ENCODE assay signal across 7 mouse cellular contexts in the genomic region with DNA sequence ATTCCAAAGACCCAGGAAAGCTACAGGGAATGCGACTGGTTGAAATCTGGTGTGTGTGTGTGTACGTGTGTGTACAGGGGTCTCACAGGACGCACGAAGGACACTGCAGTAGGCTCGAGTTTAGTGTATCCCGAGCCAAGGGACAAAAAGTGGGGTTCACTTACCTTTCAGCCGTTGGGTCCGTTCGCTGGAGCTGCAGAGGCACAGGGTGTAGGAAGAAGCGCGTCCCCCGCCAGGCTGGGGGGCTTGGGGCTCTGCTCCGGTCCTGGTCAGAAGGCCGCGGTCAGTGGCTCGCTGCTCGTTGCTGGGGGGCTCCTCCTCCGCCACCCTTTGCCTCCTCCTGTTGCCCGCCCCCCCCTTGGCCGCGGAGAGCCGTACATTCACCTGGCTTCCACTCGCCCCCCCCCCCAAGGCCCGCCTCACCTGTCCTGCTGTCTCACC. TPM values are rescaled to one million over a fixed set of nuclear protein-coding genes. Genes with fewer than 3 reads are reported as not detected.
DNase-seq lines count a peak whose midpoint lies in the region; ATAC-seq and TF ChIP-seq lines count a peak whose summit lies in the region.

No protein-coding gene starts in this region.

- TF ChIP-seq CTCF in ES-Bruce4 (IDR thresholded peaks at IDR 0.05; ENCODE audit: low read depth, low read length): no peak

- H3K4me3 ChIP-seq in ES-Bruce4 (ENCODE audit: low read depth, low read length): peak overlapping the region; percentile 84
- H3K4me3 ChIP-seq in hindbrain, embryonic 10.5 days: peak overlapping the region; percentile 77
- peak overlapping the region; percentile 37 for H3K4me3 ChIP-seq in limb, embryonic 14.5 days (replicated peaks; ENCODE audit: low read length)

- H3K4me1 ChIP-seq in ES-Bruce4 (ENCODE audit: control insufficient read depth, insufficient read depth, low read length): peaks cover 2% of the 10 kb centered on the region
- H3K4me1 ChIP-seq in hindbrain, embryonic 10.5 days (replicated peaks): peaks cover 80% of the 10 kb centered on the region
- H3K4me1 ChIP-seq in limb, embryonic 14.5 days (ENCODE audit: control insufficient read depth, insufficient read depth, low read length): peaks cover 36% of the 10 kb centered on the region

- under 1% methylated on average over 23 of the region's 24 CpGs for WGBS in hindbrain, embryonic 10.5 days
- 5% methylated on average over 13 of the region's 24 CpGs for WGBS in limb, embryonic 14.5 days

- no peaks in the 10 kb centered on the region for H3K9me3 ChIP-seq in ES-Bruce4 (replicated peaks; ENCODE audit: control insufficient read depth, insufficient read depth, low read length, poor library complexity, severe bottlenecking)
- no peaks in the 10 kb centered on the region for H3K9me3 ChIP-seq in hindbrain, embryonic 10.5 days
- no peaks in the 10 kb centered on the region for H3K9me3 ChIP-seq in limb, embryonic 14.5 days (ENCODE audit: control insufficient read depth, low read length)

- no peak for TF ChIP-seq POLR2A in ES-Bruce4 (IDR thresholded peaks at IDR 0.05; ENCODE audit: insufficient read depth, low read length)
- no peak for TF ChIP-seq POLR2A in limb, embryonic 14.5 days (IDR thresholded peaks at IDR 0.05; ENCODE audit: borderline replicate concordance, extremely low read depth, insufficient read depth, insufficient read length)

- TF ChIP-seq EP300 in ES-Bruce4 (IDR thresholded peaks at IDR 0.05; ENCODE audit: insufficient read depth, low read depth, low read length): no peak

- no peaks in the 10 kb centered on the region for H3K36me3 ChIP-seq in ES-Bruce4 (ENCODE audit: control insufficient read depth, insufficient read depth, low read length, poor library complexity, severe bottlenecking)
- no peaks in the 10 kb centered on the region for H3K36me3 ChIP-seq in hindbrain, embryonic 10.5 days
- no peaks in the 10 kb centered on the region for H3K36me3 ChIP-seq in limb, embryonic 14.5 days (ENCODE audit: control insufficient read depth, insufficient read depth, low read length)

- H3K27me3 ChIP-seq in ES-Bruce4 (ENCODE audit: control insufficient read depth, insufficient read depth, low read length, poor library complexity, severe bottlenecking): no peaks in the 10 kb centered on the region
- H3K27me3 ChIP-seq in hindbrain, embryonic 10.5 days (ENCODE audit: insufficient read depth, poor library complexity, severe bottlenecking): peaks cover 42% of the 10 kb centered on the region
- H3K27me3 ChIP-seq in limb, embryonic 14.5 days (ENCODE audit: control insufficient read depth, insufficient read depth, low read length): peaks cover 6% of the 10 kb centered on the region; the same call in 1 of the 2 replicates

- ATAC-seq in limb, embryonic 14.5 days (ENCODE audit: low FRiP score, low read depth): no peak

- DNase-seq in A20 (ENCODE audit: low read depth, low spot score): peak; percentile 75
- peak; percentile 38 for DNase-seq in embryo, embryonic 9.5 days (ENCODE audit: extremely low spot score)
- DNase-seq in hindbrain, embryonic 10.5 days (ENCODE audit: low spot score): peak; percentile 29
- DNase-seq in limb, embryonic 14.5 days (ENCODE audit: low spot score): no peak
- peak; percentile 55 for DNase-seq in naive thymus-derived CD4-positive, alpha-beta T cell, adult 2 months (ENCODE audit: low read depth)
- DNase-seq in frontal cortex, adult 2 months (ENCODE audit: extremely low spot score in 1 of 2, low spot score in 1 of 2): no peak

- no peak overlapping the region for H3K27ac ChIP-seq in ES-Bruce4 (ENCODE audit: insufficient read depth, low read length)
- H3K27ac ChIP-seq in hindbrain, embryonic 10.5 days: peak overlapping the region; percentile 90
- no peak overlapping the region; the same call in 1 of the 2 replicates for H3K27ac ChIP-seq in limb, embryonic 14.5 days (replicated peaks; ENCODE audit: low read depth, low read length)

- peak overlapping the region; percentile 89 for H3K9ac ChIP-seq in ES-Bruce4 (ENCODE audit: low read depth, poor library complexity, severe bottlenecking)
- peak overlapping the region; percentile 55; the same call in 1 of the 2 replicates for H3K9ac ChIP-seq in limb, embryonic 14.5 days (ENCODE audit: low read depth, low read length, severe bottlenecking)

- peak overlapping the region; percentile 99 for H3K4me2 ChIP-seq in limb, embryonic 14.5 days (replicated peaks; ENCODE audit: low read depth, low read length, severe bottlenecking)

RNA-seq across cellular contexts. Expression of a gene that starts 1.7 kb away (rescaled TPM):
- polyA plus RNA-seq in ES-Bruce4 (2011; ENCODE audit: insufficient read depth, insufficient read length, low read depth, missing spikeins): 35.1 and 35.7 TPM in 2 replicates
- 0.47 and 0.73 TPM in 2 replicates for polyA plus RNA-seq in hindbrain, embryonic 10.5 days (2016; fragmentation: Nextera tagmentation; extraction: Ambion mirVana)
- 13.4 and 14.7 TPM in 2 replicates for polyA plus RNA-seq in limb, embryonic 14.5 days (2012; rRNA removed)
- polyA plus RNA-seq in limb, embryonic 14.5 days (2014; fragmentation: Nextera tagmentation; extraction: Ambion mirVana): 2.7 and 3.4 TPM in 2 replicates
- polyA plus RNA-seq in frontal cortex, adult 2 months (2012; rRNA removed): 15.2 and 15.3 TPM in 2 replicates

RNA-seq across cellular contexts. Expression of a gene that starts 9.7 kb away (rescaled TPM):
- polyA plus RNA-seq in ES-Bruce4 (2011; ENCODE audit: insufficient read depth, insufficient read length, low read depth, missing spikeins): not detected in 2 replicates
- polyA plus RNA-seq in hindbrain, embryonic 10.5 days (2016; fragmentation: Nextera tagmentation; extraction: Ambion mirVana): 1.7 TPM in 1 of 2 replicates, not detected in the other
- 2.4 and 2.8 TPM in 2 replicates for polyA plus RNA-seq in limb, embryonic 14.5 days (2012; rRNA removed)
- polyA plus RNA-seq in limb, embryonic 14.5 days (2014; fragmentation: Nextera tagmentation; extraction: Ambion mirVana): not detected in 2 replicates
- 5.1 and 6.3 TPM in 2 replicates for polyA plus RNA-seq in frontal cortex, adult 2 months (2012; rRNA removed)

RNA-seq across cellular contexts. Expression of a gene that starts 18.8 kb away (rescaled TPM):
- polyA plus RNA-seq in ES-Bruce4 (2011; ENCODE audit: insufficient read depth, insufficient read length, low read depth, missing spikeins): 16.5 and 25.1 TPM in 2 replicates
- polyA plus RNA-seq in hindbrain, embryonic 10.5 days (2016; fragmentation: Nextera tagmentation; extraction: Ambion mirVana): 28.3 and 31.9 TPM in 2 replicates
- polyA plus RNA-seq in limb, embryonic 14.5 days (2012; rRNA removed): 32.8 and 36.0 TPM in 2 replicates
- 26.8 and 27.1 TPM in 2 replicates for polyA plus RNA-seq in limb, embryonic 14.5 days (2014; fragmentation: Nextera tagmentation; extraction: Ambion mirVana)
- polyA plus RNA-seq in frontal cortex, adult 2 months (2012; rRNA removed): 43.7 and 47.7 TPM in 2 replicates

RNA-seq across cellular contexts. Expression of a gene that starts 25.3 kb away (rescaled TPM):
- 290 and 304 TPM in 2 replicates for polyA plus RNA-seq in ES-Bruce4 (2011; ENCODE audit: insufficient read depth, insufficient read length, low read depth, missing spikeins)
- polyA plus RNA-seq in hindbrain, embryonic 10.5 days (2016; fragmentation: Nextera tagmentation; extraction: Ambion mirVana): 535 and 648 TPM in 2 replicates
- 247 and 268 TPM in 2 replicates for polyA plus RNA-seq in limb, embryonic 14.5 days (2012; rRNA removed)
- 473 and 476 TPM in 2 replicates for polyA plus RNA-seq in limb, embryonic 14.5 days (2014; fragmentation: Nextera tagmentation; extraction: Ambion mirVana)
- polyA plus RNA-seq in frontal cortex, adult 2 months (2012; rRNA removed): 7.1 TPM in 2 replicates

RNA-seq across cellular contexts. Expression of a gene that starts 25.4 kb away (rescaled TPM):
- 87.4 and 88.9 TPM in 2 replicates for polyA plus RNA-seq in ES-Bruce4 (2011; ENCODE audit: insufficient read depth, insufficient read length, low read depth, missing spikeins)
- polyA plus RNA-seq in hindbrain, embryonic 10.5 days (2016; fragmentation: Nextera tagmentation; extraction: Ambion mirVana): 58.3 and 68.1 TPM in 2 replicates
- polyA plus RNA-seq in limb, embryonic 14.5 days (2012; rRNA removed): 134 and 166 TPM in 2 replicates
- 72.5 and 80.0 TPM in 2 replicates for polyA plus RNA-seq in limb, embryonic 14.5 days (2014; fragmentation: Nextera tagmentation; extraction: Ambion mirVana)
- 18.2 and 18.6 TPM in 2 replicates for polyA plus RNA-seq in frontal cortex, adult 2 months (2012; rRNA removed)

Comparison
In these comparisons a context has a peak if more than half of its experiments do, and no peak if none do; other contexts are left out.
1. DNase-seq: peak in A20 (single experiment), embryo, embryonic 9.5 days (single experiment), hindbrain, embryonic 10.5 days (single experiment) and naive thymus-derived CD4-positive, alpha-beta T cell, adult 2 months (single experiment); none in limb, embryonic 14.5 days (single experiment) and frontal cortex, adult 2 months (0 of 2).
2. Peak in every context shown above with its lines, with median percentiles within 50 percentile points of each other: H3K4me3 ChIP-seq.